Mouse (Mus musculus) spleen, adult 2 months (tissue): ENCODE results near the gene Prkag2.

Experiments used
- CTCF ChIP-seq: fragments of 200-500 bp; IDR thresholded peaks from 2 replicates; pipeline ENCODE4 v1.5.1; 2011; ENCODE audit warnings: mild to moderate bottlenecking, inconsistent platforms; ENCODE audit not compliant: insufficient read depth, insufficient read length, insufficient replicate concordance; ENCODE audit errors: extremely low read depth
- POLR2A ChIP-seq: fragments of 200-500 bp; IDR thresholded peaks from 2 replicates; pipeline ENCODE4 v1.6.1; 2011; ENCODE audit warnings: low read depth, low read length, inconsistent platforms

GRCm38 (mm10) chr5:25067122-25067521, 33.3 kb downstream of the Prkag2 start:
- TF ChIP-seq CTCF (no peak), POLR2A (no peak)
